Mouse (Mus musculus): ENCODE results near the gene Trim10.

Gene Trim10

DNA sequence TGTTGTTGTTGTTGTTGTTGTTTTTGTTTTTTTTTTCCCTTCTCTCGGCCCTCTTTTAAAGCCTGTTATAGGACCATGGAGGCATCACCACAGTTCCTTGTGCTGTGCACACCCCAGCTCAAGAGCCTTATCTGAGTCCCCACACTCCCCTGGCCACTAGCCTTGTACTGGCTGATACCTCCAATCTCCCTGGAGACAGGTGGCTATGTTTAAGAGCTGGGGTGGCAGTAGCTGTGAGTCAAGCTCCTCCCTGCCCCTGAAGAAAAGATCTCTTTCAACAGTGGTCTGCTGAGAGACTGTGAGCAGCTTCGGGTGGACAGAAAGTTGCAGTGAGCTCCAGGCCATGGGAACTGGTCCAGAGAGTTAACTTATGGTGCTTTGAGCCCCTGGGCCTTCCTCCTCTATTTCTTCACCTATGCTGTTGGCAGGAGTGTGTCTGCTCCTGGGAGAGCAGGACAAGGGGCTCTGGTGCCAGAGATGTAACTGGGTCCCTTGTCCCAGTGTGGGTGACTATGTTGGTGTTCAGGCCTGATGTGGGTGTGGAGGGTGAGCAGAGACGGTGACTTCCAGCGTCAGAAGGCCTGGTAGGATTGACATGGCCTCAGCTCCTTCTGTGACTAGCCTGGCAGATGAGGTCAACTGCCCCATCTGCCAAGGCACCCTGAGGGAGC, at the start of gene Trim10:
Gene Trim10 (plus strand): TSS at position 291 of the 671 bp plus-strand sequence.
- ATAC-seq (ENCODE audit: low TSS enrichment) = no peak

DNA sequence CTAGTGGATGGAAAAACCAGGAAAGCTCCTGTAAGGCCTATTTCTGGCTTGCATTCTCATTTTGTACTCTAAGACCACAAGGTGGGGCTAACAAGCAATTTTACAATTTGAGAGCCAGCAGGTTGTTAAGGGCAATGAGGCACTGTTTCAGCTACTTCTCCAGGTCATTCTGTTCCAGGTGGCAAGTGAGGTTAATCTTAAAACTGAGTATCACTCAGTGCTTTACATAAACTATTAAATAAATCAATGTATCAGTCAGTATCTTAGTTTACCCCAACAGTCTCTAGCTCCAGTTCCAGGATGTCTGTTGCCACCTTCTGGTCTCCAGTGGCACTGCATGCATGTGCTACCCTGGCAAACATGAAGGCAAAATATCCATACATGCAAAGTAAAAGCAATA, 45.4 kb upstream of the Trim10 start:
- peak; percentile 67; the same call in 1 of the 2 replicates for ATAC-seq (ENCODE audit: low TSS enrichment)

DNA sequence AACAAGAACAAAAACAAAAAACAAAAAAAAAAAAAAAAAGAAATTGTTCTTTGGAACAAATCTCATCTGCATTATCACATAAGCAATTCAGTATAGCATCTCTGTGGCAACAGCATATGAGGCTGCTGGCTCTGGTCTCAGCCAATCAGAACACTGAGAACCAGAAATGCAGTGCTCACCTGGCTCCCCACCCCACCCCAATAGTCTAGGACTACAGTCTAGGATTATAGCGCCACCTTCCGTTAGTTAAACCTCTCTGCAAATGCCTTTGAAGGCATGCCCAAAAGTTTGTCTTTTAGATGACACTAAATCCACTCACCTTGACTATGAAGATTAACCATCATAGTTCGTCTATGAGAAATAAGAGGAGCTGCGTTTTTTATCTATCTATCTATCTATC, 43.8 kb upstream of the Trim10 start:
- ATAC-seq (ENCODE audit: low TSS enrichment) = peak; percentile 57

DNA sequence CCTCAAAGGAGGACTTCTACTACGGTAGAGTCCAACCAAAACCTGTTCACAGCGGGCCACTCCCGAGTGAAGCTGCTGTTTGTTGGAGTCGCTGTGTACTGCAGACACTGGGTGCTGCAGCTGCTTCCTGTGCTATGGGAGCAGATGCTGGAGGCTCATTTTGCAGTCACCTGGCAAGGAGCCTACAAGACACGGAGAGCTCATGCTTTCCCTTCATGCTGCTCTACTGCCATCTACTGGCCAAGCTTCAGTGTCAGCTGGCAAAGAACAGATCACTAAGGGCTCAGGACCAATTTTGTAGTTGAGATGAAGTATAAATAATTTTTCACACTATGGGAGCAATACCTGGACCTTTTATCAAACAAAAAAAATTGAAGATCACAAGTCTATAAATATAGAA, 43.4 kb upstream of the Trim10 start:
- peak; percentile 80 for ATAC-seq (ENCODE audit: low TSS enrichment)

DNA sequence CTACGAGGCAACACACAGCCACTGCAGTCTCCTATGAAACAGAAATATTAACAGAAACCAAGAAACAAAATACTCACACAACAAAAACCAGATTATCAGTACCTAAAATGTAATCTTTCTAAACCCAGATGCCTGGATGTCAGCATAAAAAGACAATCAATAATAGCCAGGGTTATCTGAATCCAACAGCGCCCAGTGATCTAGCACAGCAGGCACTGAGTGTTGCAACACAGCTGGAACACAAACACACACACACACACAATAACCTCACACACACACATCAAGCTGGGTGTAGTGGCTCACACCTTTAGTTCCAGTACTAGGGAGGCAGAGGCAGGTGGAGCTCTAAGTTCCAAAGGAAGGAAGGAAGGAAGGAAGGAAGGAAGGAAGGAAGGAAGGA, 40.9 kb upstream of the Trim10 start:
- no peak for ATAC-seq (ENCODE audit: low TSS enrichment)

DNA sequence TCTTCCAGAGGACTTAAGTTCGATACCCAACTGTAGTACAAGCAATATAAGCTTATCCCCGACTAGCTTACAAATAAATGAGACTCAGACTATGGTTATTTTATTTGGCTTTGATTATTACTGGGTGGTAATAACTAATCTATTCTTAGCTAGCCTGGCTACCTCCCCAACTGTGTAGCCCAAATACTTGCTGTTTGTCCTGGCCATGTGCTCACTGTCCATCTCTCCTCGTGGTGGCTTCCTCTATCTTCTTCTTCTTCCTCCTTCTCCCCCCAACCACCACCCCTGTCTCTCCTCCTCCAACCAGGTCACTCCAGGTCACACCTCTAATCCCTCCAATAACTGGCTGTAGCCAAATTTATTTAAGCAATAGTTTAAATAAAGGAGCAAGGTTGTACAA, 38.9 kb upstream of the Trim10 start:
- no peak for ATAC-seq (ENCODE audit: low TSS enrichment)

DNA sequence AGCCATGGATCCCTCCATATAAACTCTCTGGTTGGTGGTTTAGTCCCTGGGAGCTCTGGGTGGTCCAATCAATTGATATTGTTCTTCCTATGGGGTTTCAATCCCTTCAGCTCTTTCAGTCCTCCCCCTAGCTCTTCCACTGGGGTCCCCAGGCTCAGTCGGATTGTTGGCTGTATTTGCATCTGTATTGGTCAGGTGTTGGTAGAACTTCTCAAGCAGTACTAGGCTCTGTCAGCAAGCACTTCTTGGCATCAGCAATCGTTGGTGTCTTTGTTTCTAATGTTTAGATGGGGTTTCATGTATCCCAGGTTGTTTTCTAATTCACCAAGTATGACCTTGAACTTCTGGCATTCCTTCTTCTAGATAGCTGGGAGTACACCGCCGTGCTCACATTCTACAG, 36.7 kb upstream of the Trim10 start:
- no peak for ATAC-seq (ENCODE audit: low TSS enrichment)

DNA sequence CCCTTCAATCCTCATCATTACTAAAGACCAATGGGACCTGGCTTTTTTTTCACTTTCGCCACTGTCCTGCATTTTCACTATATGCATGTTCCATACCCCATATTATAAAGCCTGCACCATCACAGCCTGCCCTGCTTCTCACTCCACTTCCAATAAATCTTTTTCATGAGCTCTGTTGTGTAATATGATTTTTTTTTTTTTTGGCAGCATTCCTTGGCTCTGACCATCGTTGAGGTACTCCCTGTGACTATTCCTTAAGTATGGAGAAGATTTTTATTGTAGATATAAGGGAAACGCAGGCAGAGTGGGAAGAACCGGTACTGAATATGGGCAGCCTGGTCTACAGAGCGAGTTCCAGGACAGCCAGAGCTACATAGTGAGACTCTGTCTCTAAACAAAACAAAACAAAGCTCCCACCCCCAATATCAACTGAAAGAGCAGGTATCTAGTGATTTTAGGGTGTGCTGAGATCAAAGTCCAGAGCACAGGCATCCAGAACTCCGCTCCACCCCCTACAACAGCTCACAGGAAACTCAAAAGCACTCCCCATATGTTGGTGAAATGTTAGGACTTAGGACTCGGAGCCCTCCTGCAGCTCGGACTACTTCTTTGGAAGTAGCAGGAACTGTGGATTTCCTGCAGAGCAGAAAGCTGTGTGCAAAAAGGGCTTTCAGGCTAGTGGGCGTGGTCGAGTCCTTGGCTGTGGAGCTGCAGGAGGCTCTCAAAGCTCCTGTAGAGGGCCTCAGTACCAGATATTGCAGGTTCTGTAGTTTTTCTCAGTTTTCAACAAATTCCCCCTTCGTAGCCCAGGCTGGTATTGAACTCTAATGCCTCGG, 33.6 kb upstream of the Trim10 start:
- ATAC-seq (ENCODE audit: low TSS enrichment) = peak; percentile 70

DNA sequence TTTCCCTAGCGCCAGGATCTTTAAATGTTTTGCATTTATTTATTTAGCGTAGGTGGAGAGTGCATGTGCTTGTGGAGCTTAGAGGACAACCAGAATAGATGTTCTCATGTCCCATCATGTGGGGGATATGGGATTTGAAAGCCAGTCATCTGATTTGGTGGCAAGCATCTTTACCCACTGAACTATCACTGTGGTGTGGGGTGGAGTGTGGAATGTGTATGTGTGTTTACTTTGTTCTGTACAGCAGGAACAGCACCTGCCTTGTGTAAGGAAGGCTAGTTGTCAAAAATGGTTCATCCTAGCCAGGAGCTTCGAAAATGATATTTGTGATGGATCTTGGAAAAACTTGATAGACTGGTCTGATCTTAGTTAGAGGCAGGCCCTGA, 33.0 kb upstream of the Trim10 start:
- ATAC-seq (ENCODE audit: low TSS enrichment) = no peak

DNA sequence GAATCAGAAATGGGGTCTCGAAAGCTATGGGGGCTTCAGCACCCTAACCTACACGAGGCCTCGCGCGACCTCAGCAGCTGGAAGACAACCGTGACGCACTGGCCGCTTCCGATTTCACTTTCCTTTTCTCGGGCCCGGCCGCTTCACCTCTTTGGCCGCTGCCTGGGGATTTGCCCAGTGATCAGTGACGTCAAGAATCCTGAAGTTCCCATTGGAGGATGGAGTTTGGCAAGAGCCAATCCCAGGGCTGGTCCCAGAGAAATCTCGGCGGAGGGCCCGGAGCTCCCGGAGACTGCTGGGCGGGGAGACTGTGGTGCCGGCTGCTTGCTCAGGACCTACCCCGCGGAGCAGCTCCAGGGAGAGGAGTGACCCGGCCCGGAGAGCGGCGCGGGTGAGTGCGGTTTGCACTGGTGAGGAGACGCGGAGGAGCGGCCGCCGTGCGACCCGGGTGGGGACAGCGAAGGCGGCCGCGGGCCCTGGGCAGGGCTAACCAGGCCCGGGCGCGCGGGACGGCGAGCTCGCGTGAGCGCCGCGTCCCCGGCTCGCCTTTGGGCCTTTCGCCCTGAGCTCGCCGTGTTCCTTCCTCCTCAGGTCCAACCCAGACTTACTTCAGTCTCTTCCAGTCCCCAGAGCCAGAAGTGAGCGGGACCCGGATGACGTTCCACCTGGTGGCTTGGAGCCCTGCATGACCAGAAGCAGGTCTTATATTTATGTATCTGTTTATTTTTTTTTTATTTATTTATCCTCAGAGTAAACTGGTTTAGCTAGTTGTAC, 32.3 kb upstream of the Trim10 start, which contains the start of gene Trim26:
Gene Trim26 (plus strand): TSS at position 261 of the 774 bp plus-strand sequence.
- ATAC-seq (ENCODE audit: low TSS enrichment) = peak; percentile 99

DNA sequence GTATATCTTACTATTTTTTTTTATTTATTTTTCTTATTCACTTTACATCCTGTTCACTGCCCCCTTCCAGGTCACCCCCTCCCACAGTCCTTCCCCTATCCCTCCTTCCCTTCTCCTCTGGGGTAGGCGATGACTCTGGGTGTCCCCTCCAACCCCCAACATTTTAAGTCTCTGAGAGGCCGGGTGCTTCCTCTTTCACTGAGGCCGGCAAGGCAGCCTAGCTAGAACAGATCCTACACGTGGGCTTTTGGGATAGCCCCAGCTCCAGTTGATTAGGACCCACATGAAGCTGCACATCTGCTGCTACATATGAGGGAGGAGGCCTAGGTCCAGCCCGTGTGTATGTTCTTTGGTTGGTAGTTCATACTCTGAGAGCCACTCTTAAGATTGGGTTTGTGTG, 30.4 kb upstream of the Trim10 start:
- ATAC-seq (ENCODE audit: low TSS enrichment) = no peak

DNA sequence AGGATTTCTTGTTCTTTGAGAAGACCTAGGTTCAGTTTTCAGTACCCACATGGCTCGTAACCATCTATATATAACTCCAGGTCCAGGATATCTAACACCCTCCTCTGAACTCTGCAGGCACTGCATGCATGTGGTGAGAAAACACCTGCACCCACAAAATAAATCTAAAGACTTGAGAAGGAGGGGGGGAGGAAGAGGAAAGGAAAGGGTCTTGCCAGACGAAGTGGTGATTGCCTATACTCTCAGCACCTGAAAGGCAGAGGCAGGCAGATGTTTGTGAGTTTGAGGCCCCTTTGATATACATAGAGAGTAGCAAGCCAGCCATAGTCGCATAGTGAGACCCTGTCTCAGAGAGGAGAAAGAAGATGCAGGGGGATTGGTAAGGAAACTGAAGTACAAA, 29.4 kb upstream of the Trim10 start:
- no peak for ATAC-seq (ENCODE audit: low TSS enrichment)

DNA sequence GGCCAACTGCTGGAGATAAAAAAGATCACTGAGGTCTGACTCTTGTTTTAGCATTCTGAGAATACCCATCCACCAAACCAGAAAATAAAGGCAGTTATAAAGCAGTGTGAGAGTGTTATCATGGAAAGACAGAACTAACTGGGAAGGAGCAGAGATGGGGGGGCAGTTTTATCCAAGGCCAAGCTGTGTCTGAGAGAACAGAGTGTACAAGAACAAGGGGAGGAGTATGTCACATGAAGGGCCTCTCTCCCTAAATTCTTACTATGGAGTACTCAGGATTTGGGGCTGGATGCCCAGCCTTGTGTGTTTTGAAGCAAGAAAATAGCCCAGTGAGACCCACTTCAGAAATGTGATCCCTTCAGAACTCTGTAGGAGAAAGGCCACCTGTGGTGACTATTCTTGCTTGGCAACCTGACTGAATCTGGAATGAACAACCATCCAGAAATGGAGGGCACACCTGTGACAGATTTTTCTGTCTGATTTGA, 28.4 kb upstream of the Trim10 start:
- no peak for ATAC-seq (ENCODE audit: low TSS enrichment)

DNA sequence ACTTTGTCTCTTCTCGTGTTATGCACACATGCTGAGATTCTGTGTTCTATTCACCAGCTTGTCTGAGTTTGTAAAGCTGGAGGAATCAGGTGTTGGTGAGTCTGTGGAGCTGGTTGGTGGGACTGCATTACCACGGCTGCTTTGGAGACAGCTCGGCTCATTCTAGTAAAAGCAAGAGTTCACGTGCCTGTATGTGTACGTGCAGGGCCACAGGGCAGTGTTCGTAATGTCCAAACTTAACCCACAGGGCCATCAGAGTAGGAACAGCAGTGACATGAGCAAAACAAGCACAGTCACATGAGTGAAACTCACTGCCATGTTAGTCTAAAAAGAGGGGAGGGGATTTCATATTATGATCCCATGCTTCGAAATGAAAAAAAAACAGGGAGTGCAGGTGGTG, 25.7 kb upstream of the Trim10 start:
- no peak for ATAC-seq (ENCODE audit: low TSS enrichment)

DNA sequence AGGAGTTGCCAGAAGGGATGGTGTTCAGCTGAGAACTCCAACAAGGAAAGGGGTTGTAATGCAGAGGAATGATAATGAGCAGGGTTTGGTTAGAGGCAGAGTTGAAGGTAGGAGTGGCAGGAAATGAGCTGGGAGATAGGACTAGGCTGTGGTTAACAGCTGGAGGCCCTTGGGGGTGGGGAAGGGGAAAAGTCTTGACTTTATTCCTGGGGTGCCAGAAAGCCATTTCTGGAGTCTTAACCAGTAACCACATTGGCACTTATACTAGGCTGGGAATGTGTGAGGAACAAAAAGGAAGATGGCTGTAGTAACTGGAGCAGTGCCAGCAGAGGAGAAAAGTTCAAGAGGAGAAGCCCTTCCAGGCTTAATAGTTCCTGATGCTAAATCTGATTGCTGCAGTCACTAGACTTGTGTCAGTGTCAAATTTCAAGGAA, 25.1 kb upstream of the Trim10 start:
- no peak for ATAC-seq (ENCODE audit: low TSS enrichment)

DNA sequence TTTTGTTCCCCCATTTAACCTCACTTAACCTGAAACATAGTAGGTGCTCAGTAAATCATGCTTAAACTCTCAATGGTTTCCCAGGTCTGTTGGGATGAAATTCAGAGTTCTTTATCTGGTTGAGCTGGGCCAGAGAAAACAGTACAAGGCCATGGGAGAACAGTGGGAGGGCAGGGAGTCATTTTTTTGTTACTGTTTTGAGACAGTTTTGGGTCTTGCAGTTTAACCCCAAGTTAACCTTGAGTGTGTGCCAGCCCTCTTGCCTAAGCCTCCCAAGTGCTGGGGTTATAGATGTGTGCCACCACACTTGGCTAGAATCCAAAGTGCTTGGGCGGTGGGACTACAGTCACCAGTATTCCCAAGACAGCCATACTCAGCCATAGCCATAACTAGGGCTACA, 24.6 kb upstream of the Trim10 start:
- no peak for ATAC-seq (ENCODE audit: low TSS enrichment)

DNA sequence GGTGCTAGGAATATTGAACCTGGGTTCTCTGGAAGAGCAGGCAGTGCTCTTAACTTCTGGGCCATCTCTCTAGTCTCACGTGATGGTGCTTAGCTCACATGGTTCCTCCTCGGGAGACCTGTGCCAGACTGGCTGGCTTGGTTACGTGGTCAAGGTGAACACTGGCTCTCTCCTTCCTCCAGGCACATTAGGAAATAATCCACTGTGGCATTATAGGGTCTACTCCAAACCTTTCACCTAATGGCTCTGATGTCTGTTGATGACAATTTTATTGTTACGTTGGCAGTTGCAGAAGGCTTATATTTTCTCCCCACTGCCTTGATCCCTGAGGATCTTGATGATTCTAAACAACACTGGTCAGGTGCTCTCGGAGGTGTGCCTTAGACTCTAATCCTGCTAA, 20.5 kb upstream of the Trim10 start:
- no peak for ATAC-seq (ENCODE audit: low TSS enrichment)

DNA sequence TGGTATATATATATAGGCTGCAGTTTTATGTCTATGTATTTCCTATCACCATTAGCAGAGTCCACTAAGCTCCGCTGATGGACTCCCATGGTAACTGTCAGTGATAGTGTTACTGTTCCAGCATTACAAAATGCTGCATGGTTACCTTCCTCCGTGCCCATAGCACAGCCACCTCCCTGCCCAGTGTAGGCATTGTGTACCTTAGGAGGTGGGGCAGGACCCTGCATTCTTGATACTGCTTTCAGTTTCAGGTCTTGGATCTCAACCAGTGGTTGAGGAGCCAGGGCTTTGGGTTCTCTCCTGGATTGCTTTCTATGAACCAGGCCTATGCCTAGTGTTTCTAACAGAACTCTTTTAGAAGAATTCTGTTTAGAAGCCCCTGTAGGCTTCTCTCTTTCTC, 19.4 kb upstream of the Trim10 start:
- ATAC-seq (ENCODE audit: low TSS enrichment) = no peak

DNA sequence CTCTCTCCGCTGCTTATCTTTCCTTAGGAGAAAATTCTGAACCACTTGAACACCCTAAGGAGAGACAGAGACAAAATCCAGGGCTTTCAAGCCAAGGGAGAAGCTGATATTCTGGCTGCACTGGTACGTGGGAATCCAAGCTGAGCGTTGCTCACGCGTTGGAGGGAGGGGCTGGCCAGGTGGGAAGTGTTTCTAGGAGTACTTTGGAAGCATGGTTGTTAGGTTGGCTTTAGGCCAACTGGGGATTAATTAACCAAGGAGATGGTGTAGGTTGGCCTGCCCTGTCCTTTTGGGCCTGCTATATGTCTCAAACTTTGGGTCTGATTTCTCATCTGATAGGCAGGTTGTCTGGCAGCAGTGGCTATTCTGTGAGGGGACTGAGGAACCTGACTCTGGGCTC, 18.2 kb upstream of the Trim10 start:
- no peak for ATAC-seq (ENCODE audit: low TSS enrichment)

DNA sequence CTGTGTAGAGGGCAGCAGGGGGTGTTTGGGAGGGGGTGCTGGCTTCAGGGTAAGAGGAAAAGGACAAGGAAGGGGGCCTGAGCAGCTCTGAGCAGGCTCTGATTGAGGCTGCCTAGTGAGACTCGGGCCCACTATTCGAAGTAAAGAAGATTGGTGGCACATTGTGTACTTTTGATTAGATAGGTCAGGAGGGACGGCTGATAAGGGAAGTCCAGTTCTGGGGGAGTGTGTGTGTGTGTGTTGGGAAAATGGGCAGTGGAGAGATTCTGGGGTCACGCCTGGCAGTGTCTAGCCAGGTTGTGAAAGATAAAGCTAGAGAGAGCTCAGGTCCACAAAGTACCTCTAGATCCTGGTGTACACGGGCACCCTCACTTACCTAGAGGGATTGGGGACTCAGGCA, 17.7 kb upstream of the Trim10 start:
- ATAC-seq (ENCODE audit: low TSS enrichment) = no peak

DNA sequence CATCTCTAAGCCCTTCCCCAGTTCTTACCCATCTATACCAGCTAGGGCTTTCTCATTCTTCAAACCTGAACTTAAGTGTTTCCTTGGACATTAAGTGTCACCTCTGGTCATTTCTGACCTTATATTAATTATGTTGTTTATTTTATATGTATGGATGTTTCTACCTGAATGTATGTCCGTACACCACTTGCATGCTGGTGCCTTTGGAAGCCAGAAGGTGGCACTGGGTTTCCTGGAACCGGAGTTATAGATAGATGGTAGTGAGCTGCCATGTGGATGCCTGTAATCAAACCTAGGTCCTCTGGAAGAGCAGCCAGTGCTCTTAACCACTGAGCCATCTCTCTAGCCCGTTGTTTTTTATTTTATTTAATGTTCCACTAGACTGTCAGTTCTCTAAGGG, 13.9 kb upstream of the Trim10 start:
- no peak for ATAC-seq (ENCODE audit: low TSS enrichment)

DNA sequence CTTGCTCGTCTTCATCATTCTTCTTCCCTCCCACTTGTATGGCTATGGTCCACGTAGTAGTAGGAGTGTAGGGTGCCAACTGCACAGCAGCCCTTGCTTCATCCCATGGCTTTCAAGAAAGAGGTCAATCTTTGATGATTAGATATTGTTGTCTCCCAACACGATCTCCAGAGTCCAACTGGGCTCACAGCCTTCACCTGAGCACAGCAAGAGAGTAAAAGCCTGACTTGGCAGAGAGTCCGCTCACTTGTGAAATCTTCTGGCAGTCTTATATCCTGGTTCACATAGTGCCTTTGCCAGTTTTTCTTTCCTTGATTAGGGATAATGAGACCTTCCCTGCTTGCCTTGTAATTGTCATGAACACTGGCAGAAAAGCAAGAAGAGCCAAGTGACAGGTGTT, 13.1 kb upstream of the Trim10 start:
- no peak for ATAC-seq (ENCODE audit: low TSS enrichment)
